Mouse (Mus musculus) hindbrain, embryonic 10.5 days (tissue): ENCODE measurements around the gene Cfb. TPM values are rescaled to one million over a fixed set of nuclear protein-coding genes. Genes with fewer than 3 reads are reported as not detected.
"Not testable (repeated sequence)": the region's sequence is repeated elsewhere in the genome, so short reads cannot be mapped to it uniquely, and the experiment has no call there.

Source experiments
- DNase-seq: peaks from one replicate; pipeline ENCODE4 v3.0.0-alpha.2; 2017; ENCODE audit warnings: low spot score
- H3K27ac ChIP-seq: fragments of 300-500 bp; sonication (generic); 2 replicates; pipeline ENCODE4 v1.5.1; 2016; ENCODE audit warnings: mild to moderate bottlenecking, moderate library complexity
- H3K27me3 ChIP-seq: fragments of 300-500 bp; sonication (generic); 2 replicates; pipeline ENCODE4 v1.6.1; 2016; ENCODE audit warnings: mild to moderate bottlenecking; ENCODE audit not compliant: poor library complexity, insufficient read depth, severe bottlenecking
- H3K36me3 ChIP-seq: fragments of 300-500 bp; sonication (generic); 2 replicates; pipeline ENCODE4 v1.6.1; 2016; ENCODE audit warnings: mild to moderate bottlenecking, moderate library complexity
- H3K4me1 ChIP-seq: fragments of 300-500 bp; sonication (generic); replicated peaks from 2 replicates; pipeline ENCODE4 v1.6.1; 2016; ENCODE audit warnings: mild to moderate bottlenecking
- H3K4me3 ChIP-seq: fragments of 300-500 bp; sonication (generic); 2 replicates; pipeline ENCODE4 v1.5.1; 2016; ENCODE audit warnings: mild to moderate bottlenecking, moderate library complexity
- H3K9me3 ChIP-seq: fragments of 300-500 bp; sonication (generic); 2 replicates; pipeline ENCODE4 v1.6.1; 2016; ENCODE audit warnings: mild to moderate bottlenecking, moderate library complexity
- WGBS: fragments of 180-500 bp; shearing (Covaris S2); methylation state at CpG from one replicate; pipeline ENCODE4 v1.1.7; 2016; 5-methylcytosine and 5-hydroxymethylcytosine counted together
- polyA plus RNA-seq: library from polyadenylated mRNA; unstranded; fragments of >200 nt; fragmentation: Nextera tagmentation; extraction: Ambion mirVana; gene quantifications from 2 replicates; pipeline ENCODE4 v1.2.1, GENCODE M21; 2016

Gene Cfb
- polyA plus RNA-seq, 1 experiment from 2014 or later: 1.9 TPM

- no peak for DNase-seq
- whole genome bisulfite sequencing: 88% methylated on average over 6 of the region's 6 CpGs
- no peaks in the 10 kb centered on the region for H3K27me3 ChIP-seq
- no peak overlapping the region for H3K27ac ChIP-seq
- H3K4me3 ChIP-seq: no peak overlapping the region
- no peaks in the 10 kb centered on the region for H3K9me3 ChIP-seq
- H3K4me1 ChIP-seq: peaks cover 25% of the 10 kb centered on the region
- H3K36me3 ChIP-seq: peaks cover 63% of the 10 kb centered on the region
Observed at GRCm38 (mm10) chr17:34847192-34847591, 15.1 kb downstream of the Cfb start.

GRCm38 (mm10) chr17:34844884-34845283 lies 17.4 kb downstream of the Cfb start:
- Histone ChIP-seq H3K9me3 (no peaks in the 10 kb centered on the region), H3K27ac (no peak overlapping the region), H3K4me3 (no peak overlapping the region), H3K4me1 (peaks cover 9% of the 10 kb centered on the region), H3K27me3 (no peaks in the 10 kb centered on the region), H3K36me3 (peaks cover 84% of the 10 kb centered on the region)
- no peak for DNase-seq
- WGBS: 92% methylated on average over 13 of the region's 13 CpGs

GRCm38 (mm10) chr17:34840736-34841307 lies 21.5 kb downstream of the Cfb start:
- no peaks in the 10 kb centered on the region for H3K27me3 ChIP-seq
- no peaks in the 10 kb centered on the region for H3K9me3 ChIP-seq
- peaks cover 80% of the 10 kb centered on the region for H3K36me3 ChIP-seq
- DNase-seq: no peak
- H3K4me3 ChIP-seq: no peak overlapping the region
- peaks cover 28% of the 10 kb centered on the region for H3K4me1 ChIP-seq
- WGBS: 86% methylated on average over 6 of the region's 6 CpGs
- H3K27ac ChIP-seq: no peak overlapping the region

GRCm38 (mm10) chr17:34838785-34839184 lies 23.5 kb downstream of the Cfb start:
- WGBS: 92% methylated on average over 7 of the region's 7 CpGs
- Histone ChIP-seq H3K27ac (no peak overlapping the region), H3K36me3 (peaks cover 68% of the 10 kb centered on the region), H3K4me1 (peaks cover 32% of the 10 kb centered on the region), H3K27me3 (no peaks in the 10 kb centered on the region), H3K9me3 (no peaks in the 10 kb centered on the region), H3K4me3 (peak overlapping the region; percentile 86)
- DNase-seq: no peak

GRCm38 (mm10) chr17:34837464-34838324 lies 24.6 kb downstream of the Cfb start:
- WGBS: 39% methylated on average over 43 of the region's 43 CpGs
- H3K27ac ChIP-seq: peak overlapping the region; percentile 87

GRCm38 (mm10) chr17:34836856-34837221 lies 25.5 kb downstream of the Cfb start, which contains the start of the genes Stk19 and Dxo:
Gene Stk19, minus strand, starts transcription at chr17:34836945.
Gene Dxo, plus strand, starts transcription at chr17:34837019.
- WGBS: under 1% methylated on average over 40 of the region's 40 CpGs
- Histone ChIP-seq H3K27me3 (no peaks in the 10 kb centered on the region), H3K27ac (peak within 1 kb of the TSS; percentile 87), H3K4me3 (peak within 1 kb of the TSS; percentile 86), H3K9me3 (no peaks in the 10 kb centered on the region), H3K36me3 (peaks cover 68% of the 10 kb centered on the region), H3K4me1 (peaks cover 32% of the 10 kb centered on the region)
- DNase-seq: peak; percentile 97

More at GRCm38 (mm10) chr17:34837464-34838324, 24.6 kb downstream of the Cfb start:
- Histone ChIP-seq H3K27me3 (no peaks in the 10 kb centered on the region), H3K4me3 (peak overlapping the region; percentile 86), H3K9me3 (no peaks in the 10 kb centered on the region), H3K4me1 (peaks cover 32% of the 10 kb centered on the region), H3K36me3 (peaks cover 68% of the 10 kb centered on the region)
- no peak for DNase-seq

GRCm38 (mm10) chr17:34836155-34836855 lies 26.0 kb downstream of the Cfb start:
- peak overlapping the region; percentile 86 for H3K4me3 ChIP-seq
- WGBS: 4% methylated on average over 48 of the region's 48 CpGs
- no peaks in the 10 kb centered on the region for H3K27me3 ChIP-seq
- peaks cover 32% of the 10 kb centered on the region for H3K4me1 ChIP-seq
- peaks cover 68% of the 10 kb centered on the region for H3K36me3 ChIP-seq
- DNase-seq: no peak
- peak overlapping the region; percentile 87 for H3K27ac ChIP-seq
- no peaks in the 10 kb centered on the region for H3K9me3 ChIP-seq

- H3K9me3 ChIP-seq, H3K27ac ChIP-seq, H3K27me3 ChIP-seq, H3K4me3 ChIP-seq, H3K4me1 ChIP-seq, DNase-seq: not testable (repeated sequence)
- H3K36me3 ChIP-seq: peaks cover 88% of the 10 kb centered on the region
- 94% methylated on average over 1 of the region's 1 CpGs for WGBS
Observed at GRCm38 (mm10) chr17:34830776-34831175, 31.5 kb downstream of the Cfb start.

- no peaks in the 10 kb centered on the region for H3K36me3 ChIP-seq
- no peak for DNase-seq
- no peak overlapping the region for H3K27ac ChIP-seq
- 77% methylated on average over 7 of the region's 7 CpGs for WGBS
- H3K4me3 ChIP-seq: no peak overlapping the region
- no peaks in the 10 kb centered on the region for H3K4me1 ChIP-seq
- no peaks in the 10 kb centered on the region for H3K9me3 ChIP-seq
- no peaks in the 10 kb centered on the region for H3K27me3 ChIP-seq
Observed at GRCm38 (mm10) chr17:34814818-34815370, 47.4 kb downstream of the Cfb start.

- not testable (repeated sequence) for H3K4me3 ChIP-seq, H3K9me3 ChIP-seq, H3K27ac ChIP-seq, H3K36me3 ChIP-seq, H3K27me3 ChIP-seq, H3K4me1 ChIP-seq
- DNase-seq: peak; percentile 26
- 60% methylated on average over 12 of the region's 12 CpGs for WGBS
Observed at GRCm38 (mm10) chr17:34813747-34814146, 48.6 kb downstream of the Cfb start.

GRCm38 (mm10) chr17:34811275-34811674 lies 51.0 kb downstream of the Cfb start:
- WGBS: 77% methylated on average over 15 of the region's 15 CpGs
- Histone ChIP-seq H3K36me3 (no peaks in the 10 kb centered on the region), H3K27me3 (no peaks in the 10 kb centered on the region), H3K27ac (no peak overlapping the region), H3K9me3 (no peaks in the 10 kb centered on the region), H3K4me1 (no peaks in the 10 kb centered on the region), H3K4me3 (no peak overlapping the region)
- no peak for DNase-seq

GRCm38 (mm10) chr17:34810811-34811210 lies 51.5 kb downstream of the Cfb start:
- not testable (repeated sequence) for DNase-seq, H3K27me3 ChIP-seq, H3K36me3 ChIP-seq, H3K9me3 ChIP-seq, H3K4me1 ChIP-seq, H3K4me3 ChIP-seq, H3K27ac ChIP-seq
- WGBS: 87% methylated on average over 8 of the region's 8 CpGs
